Mouse (Mus musculus): ENCODE measurements at regions not wholly inside any gene's neighbourhood (a gene's known extent, or its start where the extent isn't known, plus 50 kb on each side); places are given as distances from the start of the nearest gene placed in this dataset.
A peak's percentile ranks its signal among the peaks of the same experiment; 100 is the strongest.
"Not testable (repeated sequence)": the region's sequence is repeated elsewhere in the genome, so short reads cannot be mapped to it uniquely, and the experiment has no call there.

DNA sequence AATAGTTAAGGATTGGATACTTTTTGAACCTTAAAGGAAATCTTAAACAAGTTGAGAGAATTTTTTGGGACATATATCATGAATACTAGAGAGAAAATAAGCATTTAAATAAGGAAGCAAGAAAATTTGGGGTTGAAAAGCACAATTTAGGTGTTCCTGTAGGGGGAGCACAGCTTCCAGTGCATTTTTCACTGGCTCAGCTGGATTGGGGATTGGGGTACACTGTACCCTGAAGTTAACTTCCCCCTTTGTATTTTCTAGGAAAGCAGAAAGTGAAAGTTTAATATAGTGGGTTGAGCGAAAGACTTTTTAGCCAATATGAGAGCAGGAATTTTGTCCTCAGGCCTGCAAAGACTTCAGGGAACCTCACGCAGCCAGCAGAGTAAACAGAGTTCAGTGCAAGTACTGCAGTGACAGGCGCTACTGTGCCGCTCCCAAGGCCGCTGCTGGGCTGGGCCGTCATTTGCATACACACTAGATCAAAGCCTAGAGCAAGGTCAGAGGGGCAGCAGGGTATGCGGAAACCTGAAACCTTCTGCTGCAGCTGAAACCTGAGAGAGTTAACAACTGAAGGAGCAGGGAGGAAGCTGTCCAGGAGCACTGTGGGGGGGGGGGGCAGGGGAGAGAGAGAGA lies 1111.4 kb downstream of the H2al1n start:
- H3K27ac ChIP-seq, result no peak overlapping the region
- H3K27me3 ChIP-seq, result no peaks in the 10 kb centered on the region
- no peaks in the 10 kb centered on the region for H3K36me3 ChIP-seq
- ATAC-seq (replicated peaks; ENCODE audit: low FRiP score), result peak; percentile 99
- H3K4me3 ChIP-seq (replicated peaks), result 0 out of 2 replicates have a peak overlapping the region, but pooled peaks have one; percentile 11
- H3K4me2 ChIP-seq, result peak overlapping the region; percentile 37
- H3K9me3 ChIP-seq (replicated peaks), result no peaks in the 10 kb centered on the region
- H3K4me1 ChIP-seq, result 0 out of 2 replicates have a peak, but pooled peaks cover 2% of the 10 kb centered on the region
- H3K9ac ChIP-seq, result no peak overlapping the region
- 9% methylated on average over 7 of the region's 7 CpGs for WGBS

DNA sequence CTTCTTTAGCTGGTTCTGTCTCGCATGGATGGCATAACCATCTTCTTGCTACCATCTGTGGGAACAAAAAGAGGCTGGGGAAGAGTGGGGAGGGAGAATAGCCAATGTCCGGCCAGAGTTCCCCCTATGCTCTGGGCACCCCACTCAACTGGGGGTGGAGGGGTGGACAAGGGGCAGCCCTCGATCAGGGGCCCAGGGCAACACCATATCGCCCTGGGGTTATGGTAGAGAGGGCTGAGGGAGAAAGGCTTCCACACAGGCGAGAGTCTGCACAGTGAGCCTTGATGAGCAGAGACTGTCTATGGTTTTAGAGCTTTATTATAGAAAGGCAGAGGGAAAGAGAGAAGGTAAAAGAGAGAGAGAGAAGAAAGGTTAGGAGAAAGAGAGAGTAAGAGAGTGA lies 1112.0 kb downstream of the H2al1n start:
- H3K36me3 ChIP-seq, result no peaks in the 10 kb centered on the region
- no peak overlapping the region for H3K9ac ChIP-seq

DNA sequence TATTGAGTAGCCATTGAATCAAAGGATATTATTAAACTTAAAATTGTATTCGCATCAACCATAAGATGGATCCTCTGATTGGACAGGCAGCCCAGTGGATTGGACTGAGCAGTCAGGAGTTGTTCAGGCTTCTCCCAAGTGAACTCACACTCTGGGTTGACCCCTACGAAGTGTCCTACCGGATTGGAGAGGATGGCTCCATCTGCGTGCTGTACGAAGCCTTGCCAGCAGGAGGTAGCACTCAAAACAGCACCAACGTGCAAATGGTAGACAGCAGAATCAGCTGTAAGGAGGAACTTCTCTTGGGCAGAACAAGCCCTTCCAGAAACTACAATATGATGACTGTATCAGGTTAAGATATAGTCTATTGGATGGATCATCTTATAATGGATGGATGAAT lies 1154.2 kb downstream of the H2al1n start:
- not testable (repeated sequence) for H3K9me3 ChIP-seq (replicated peaks); H3K27ac ChIP-seq; H3K36me3 ChIP-seq; H3K4me3 ChIP-seq (replicated peaks); H3K27me3 ChIP-seq; H3K9ac ChIP-seq; H3K4me2 ChIP-seq; H3K4me1 ChIP-seq
- ATAC-seq (replicated peaks; ENCODE audit: low FRiP score), result peak; percentile 83; the same call in 1 of the 2 replicates
- WGBS, result 85% methylated on average over 6 of the region's 6 CpGs

More for the DNA sequence above, 1112.0 kb downstream of the H2al1n start:
- 0 out of 2 replicates have a peak, but pooled peaks cover 2% of the 10 kb centered on the region for H3K4me1 ChIP-seq
- peak; percentile 72 for ATAC-seq (replicated peaks; ENCODE audit: low FRiP score)
- no peaks in the 10 kb centered on the region for H3K9me3 ChIP-seq (replicated peaks)
- 32% methylated on average over 5 of the region's 5 CpGs for WGBS
- H3K4me2 ChIP-seq, result 0 out of 2 replicates have a peak overlapping the region, but pooled peaks have one; percentile 37
- H3K4me3 ChIP-seq (replicated peaks), result no peak overlapping the region
- no peaks in the 10 kb centered on the region for H3K27me3 ChIP-seq
- H3K27ac ChIP-seq, result 0 out of 2 replicates have a peak overlapping the region, but pooled peaks have one; percentile 51
